Mouse (Mus musculus) spleen, postnatal 14 days (tissue): ENCODE measurements at regions not wholly inside any gene's neighbourhood (a gene's known extent, or its start where the extent isn't known, plus 50 kb on each side); places are given as distances from the start of the nearest gene placed in this dataset.

Experiments
- DNase-seq, 2 experiments: peaks; one replicate each; pipeline ENCODE4 v3.0.0; 2021 to 2022; ENCODE audit warnings: low spot score in 2 of 2

- DNase-seq: no peak
Observed at GRCm38 (mm10) chr9:79437636-79438035, 281.0 kb downstream of the Col12a1 start.

- DNase-seq: no peak
Observed at GRCm38 (mm10) chr9:79439233-79439960, 279.2 kb downstream of the Col12a1 start.

- DNase-seq: no peak
Observed at GRCm38 (mm10) chr9:79455226-79455625, 263.4 kb downstream of the Col12a1 start.

- DNase-seq: no peak
Observed at GRCm38 (mm10) chr9:79479118-79479517, 239.5 kb downstream of the Col12a1 start.

- DNase-seq: no peak
Observed at GRCm38 (mm10) chr9:79500253-79500652, 218.4 kb downstream of the Col12a1 start.

GRCm38 (mm10) chr9:79502034-79502433 lies 216.6 kb downstream of the Col12a1 start:
- no peak for DNase-seq

- DNase-seq: no peak
Observed at GRCm38 (mm10) chr9:79516384-79516783, 202.2 kb downstream of the Col12a1 start.

- DNase-seq: no peak
Observed at GRCm38 (mm10) chr9:79517461-79517860, 201.2 kb downstream of the Col12a1 start.

- DNase-seq: no peak
Observed at GRCm38 (mm10) chr9:79518640-79519039, 200.0 kb downstream of the Col12a1 start.

- no peak for DNase-seq
Observed at GRCm38 (mm10) chr9:79520498-79520897, 198.1 kb downstream of the Col12a1 start.

GRCm38 (mm10) chr9:79523054-79523453 lies 195.6 kb downstream of the Col12a1 start:
- DNase-seq: no peak

- no peak for DNase-seq
Observed at GRCm38 (mm10) chr9:79525000-79525399, 193.6 kb downstream of the Col12a1 start.

GRCm38 (mm10) chr9:79526390-79526789 lies 192.2 kb downstream of the Col12a1 start:
- no peak for DNase-seq

- no peak for DNase-seq
Observed at GRCm38 (mm10) chr9:79527331-79527730, 191.3 kb downstream of the Col12a1 start.
